Mouse (Mus musculus): ENCODE results near the gene Rel. TPM values are rescaled to one million over a fixed set of nuclear protein-coding genes. Genes with fewer than 3 reads are reported as not detected.
A peak's percentile ranks its signal among the peaks of the same experiment; 100 is the strongest.
"Not testable (repeated sequence)": the region's sequence is repeated elsewhere in the genome, so short reads cannot be mapped to it uniquely, and the experiment has no call there.

Gene Rel
- polyA plus RNA-seq, 1 experiment from 2014 or later = 5.6 TPM

DNA sequence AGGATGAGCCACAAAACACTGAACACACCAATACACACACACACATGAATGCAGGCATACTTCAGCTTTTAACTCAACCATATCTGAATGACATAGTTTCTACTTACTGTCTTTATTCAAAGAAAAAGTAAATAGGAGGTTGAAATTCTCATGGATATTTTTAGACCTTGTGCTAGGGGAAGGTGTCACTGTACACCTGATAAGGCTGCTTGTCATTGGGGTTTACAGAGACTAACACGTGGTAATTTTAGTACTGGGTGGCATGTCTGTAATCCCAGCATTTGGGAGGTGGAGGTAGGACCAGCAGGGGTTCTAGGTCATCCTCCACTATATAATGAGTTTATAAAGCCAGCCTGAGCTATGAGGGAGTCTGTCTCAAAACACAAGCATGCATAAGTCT lies 1.7 kb upstream of the Rel start:
- ChIA-PET POLR2A (no interaction called here), CTCF (interaction anchor here (1.6 kb wide), 1 partner anchor 19 kb away, joined by 3 read pairs; no protein-coding TSS in a partner anchor)
- in situ Hi-C loops (cut with MboI; ENCODE audit: low pct_unique_long_range_greater_than_20kb) = loop anchor here (25.0 kb wide), 1 partner anchor 785 kb away; the partner anchor contains the start of genes Cct4, Commd1 and Gm28048
- no peak for ATAC-seq
- no peak for DNase-seq (ENCODE audit: low read depth, low spot score)
- H3K27me3 ChIP-seq = no peaks in the 10 kb centered on the region
- no peak for TF ChIP-seq CTCF (IDR thresholded peaks at IDR 0.05)

DNA sequence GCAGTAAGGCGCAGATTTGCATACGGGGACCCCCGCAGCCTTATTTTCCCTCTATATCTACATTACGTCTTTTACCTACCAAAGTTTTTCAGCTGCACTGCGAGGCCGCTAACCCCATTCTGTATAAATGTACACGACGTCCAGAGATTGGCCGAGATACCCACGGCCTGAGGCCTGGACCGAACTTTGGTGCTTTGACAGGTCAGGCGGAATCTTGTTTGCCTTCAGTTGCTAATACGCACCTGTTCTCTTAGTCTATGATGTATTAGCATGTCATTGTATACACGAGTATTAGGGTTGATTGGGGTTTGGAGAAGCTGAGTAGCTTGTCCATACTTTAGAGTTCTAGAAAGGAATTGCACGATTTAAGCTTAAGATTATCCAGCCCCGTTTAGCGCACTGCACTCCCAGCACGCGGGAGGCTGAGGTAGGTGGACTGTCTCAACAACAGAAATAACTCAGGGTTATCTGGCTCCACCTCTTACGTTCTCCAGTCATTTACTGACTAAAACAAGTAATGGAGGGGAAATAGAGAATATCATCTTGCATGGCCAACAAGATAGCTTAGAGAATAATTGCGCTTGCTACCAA lies 832 bp upstream of the Rel start:
- ATAC-seq = peak; percentile 12
- no peak for TF ChIP-seq CTCF (IDR thresholded peaks at IDR 0.05)
- ChIA-PET POLR2A (no interaction called here), CTCF (interaction anchor here (1.6 kb wide), 1 partner anchor 20 kb away, joined by 3 read pairs; no protein-coding TSS in a partner anchor)
- no peaks in the 10 kb centered on the region for H3K27me3 ChIP-seq
- no peak for DNase-seq (ENCODE audit: low read depth, low spot score)
- in situ Hi-C loops (cut with MboI; ENCODE audit: low pct_unique_long_range_greater_than_20kb) = loop anchor here (25.0 kb wide), 1 partner anchor 784 kb away; the partner anchor contains the start of genes Cct4, Commd1 and Gm28048

DNA sequence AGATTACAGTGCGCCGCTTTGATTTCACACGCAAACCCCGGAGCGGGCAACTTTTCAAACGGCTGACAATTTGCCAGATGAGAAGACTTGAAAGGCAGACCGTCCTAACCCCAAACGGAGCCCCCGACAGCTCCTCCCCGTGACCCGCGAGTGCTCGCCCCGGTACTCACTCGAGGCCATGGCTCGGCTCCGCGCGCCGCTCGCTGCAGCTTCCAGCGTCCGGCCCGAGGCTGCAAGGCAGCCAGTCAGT lies 335 bp downstream of the Rel start:
- DNase-seq (ENCODE audit: low read depth, low spot score) (no peak), ATAC-seq (peak; percentile 1)
- CTCF ChIA-PET = interaction anchor here (1.1 to 1.4 kb wide), 2 partner anchors 92 to 113 kb away, joined by 3 to 5 read pairs; no protein-coding TSS in a partner anchor
- POLR2A ChIA-PET = interaction anchor here (1.2 kb wide), 1 partner anchor 105 kb away, joined by 3 read pairs; the partner anchor contains the start of genes Pex13 and Pus10
- in situ Hi-C loops (cut with MboI; ENCODE audit: low pct_unique_long_range_greater_than_20kb) = loop anchor here (25.0 kb wide), 1 partner anchor 783 kb away; the partner anchor contains the start of genes Cct4, Commd1 and Gm28048
- no peak for TF ChIP-seq CTCF (IDR thresholded peaks at IDR 0.05)
- H3K27me3 ChIP-seq = no peaks in the 10 kb centered on the region

DNA sequence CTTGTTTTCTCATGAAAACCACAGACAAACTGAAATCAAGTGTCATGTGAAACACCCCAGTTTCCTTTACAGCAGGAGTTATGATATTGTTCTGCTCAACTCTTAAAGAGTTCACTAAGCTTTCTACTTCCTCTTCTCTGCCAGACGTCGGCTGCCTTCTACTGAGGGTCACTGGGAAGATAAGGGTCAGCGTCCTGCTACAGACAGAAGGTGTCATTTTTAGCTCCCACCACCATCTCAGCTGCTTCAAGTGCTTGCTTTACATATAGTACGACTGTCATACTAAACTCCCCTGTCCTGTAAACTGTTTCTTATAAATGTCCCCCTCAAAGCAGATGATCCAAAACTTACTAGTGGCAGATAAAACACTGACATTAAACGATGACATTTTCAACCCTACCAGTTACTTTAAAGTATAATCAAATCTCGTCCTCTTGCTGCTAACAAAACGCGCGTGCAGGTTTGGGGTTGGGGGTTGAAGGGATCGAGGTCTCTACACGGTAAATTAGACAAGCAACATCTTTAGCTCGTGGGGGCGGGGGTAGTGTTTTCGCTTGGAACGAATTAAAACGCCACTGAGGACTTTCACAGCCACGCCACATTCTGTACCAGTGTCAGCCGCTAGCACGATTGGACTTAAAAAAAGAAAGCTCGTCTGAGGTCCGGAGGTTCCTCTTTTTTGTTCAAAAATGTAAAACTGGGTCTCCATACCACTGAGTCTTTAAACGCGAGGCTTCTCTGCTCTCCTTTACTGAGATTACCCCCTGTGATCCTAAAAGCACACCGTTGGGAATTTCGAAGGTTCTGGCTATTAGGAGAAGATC lies 872 bp downstream of the Rel start:
- peak; percentile 2 for DNase-seq (ENCODE audit: low read depth, low spot score)

DNA sequence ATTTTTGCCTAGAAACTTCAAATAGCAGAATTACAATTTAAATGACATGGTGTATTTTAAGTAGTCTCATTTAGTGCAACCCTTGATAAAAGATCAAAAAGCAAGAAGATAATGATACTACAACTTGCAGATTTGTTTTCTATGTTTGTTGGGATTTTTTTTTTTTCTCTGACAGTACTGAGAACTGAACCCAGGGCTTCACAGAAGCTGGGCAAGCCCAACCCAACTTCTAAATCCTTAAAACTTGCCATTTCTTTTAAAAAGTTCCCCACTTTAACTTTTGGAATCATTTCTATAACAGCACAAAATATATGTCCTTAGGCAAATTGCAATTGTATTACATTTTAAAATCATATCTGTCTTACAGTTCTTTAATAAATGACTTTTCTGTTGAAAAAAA lies 1.7 kb downstream of the Rel start:
- ATAC-seq = no peak
- in situ Hi-C loops (cut with MboI; ENCODE audit: low pct_unique_long_range_greater_than_20kb) = loop anchor here (5.0 to 25.0 kb wide), 2 partner anchors 98 to 782 kb away; partner anchors contain the start of genes Cct4, Commd1 and Gm28048

More for the DNA sequence above, 872 bp downstream of the Rel start:
- ChIA-PET CTCF (interaction anchor here (1.1 to 1.4 kb wide), 2 partner anchors 91 to 113 kb away, joined by 3 to 5 read pairs; no protein-coding TSS in a partner anchor), POLR2A (interaction anchor here (1.2 kb wide), 1 partner anchor 105 kb away, joined by 3 read pairs; the partner anchor contains the start of genes Pex13 and Pus10)
- ATAC-seq = no peak
- no peak for TF ChIP-seq CTCF (IDR thresholded peaks at IDR 0.05)
- H3K27me3 ChIP-seq = no peaks in the 10 kb centered on the region
- in situ Hi-C loops (cut with MboI; ENCODE audit: low pct_unique_long_range_greater_than_20kb) = loop anchor here (5.0 to 25.0 kb wide), 2 partner anchors 97 to 783 kb away; partner anchors contain the start of genes Cct4, Commd1 and Gm28048

DNA sequence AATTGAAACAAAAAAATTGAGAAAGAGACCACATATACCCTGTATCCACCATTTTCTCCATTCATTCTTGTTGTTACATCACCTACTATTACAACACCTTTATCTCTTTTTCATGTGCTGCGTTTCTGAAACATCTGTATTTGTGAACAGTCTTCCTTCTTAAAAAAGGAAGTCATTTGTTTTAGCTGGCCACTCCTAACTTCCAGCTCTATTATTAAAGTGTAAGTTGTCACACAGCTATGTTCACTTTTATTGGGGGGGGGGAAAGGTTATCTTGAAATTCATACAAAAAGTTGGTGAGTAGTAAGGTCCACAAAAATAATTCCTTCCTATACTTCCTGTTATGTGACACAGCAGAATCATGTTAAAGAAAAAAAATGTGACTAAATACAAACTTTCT lies 2.8 kb downstream of the Rel start:
- DNase-seq (ENCODE audit: low read depth, low spot score) = no peak
- no peak for TF ChIP-seq CTCF (IDR thresholded peaks at IDR 0.05)
- POLR2A ChIA-PET = interaction anchor here (0.6 kb wide), 2 partner anchors 11 to 22 kb away, joined by 4 read pairs; no protein-coding TSS in a partner anchor
- H3K27me3 ChIP-seq = no peaks in the 10 kb centered on the region
- ATAC-seq = no peak
- CTCF ChIA-PET = no interaction called here
- in situ Hi-C loops (cut with MboI; ENCODE audit: low pct_unique_long_range_greater_than_20kb) = loop anchor here (5.0 to 25.0 kb wide), 2 partner anchors 99 to 781 kb away; partner anchors contain the start of genes Cct4, Commd1 and Gm28048

More for the DNA sequence above, 1.7 kb downstream of the Rel start:
- no peak for TF ChIP-seq CTCF (IDR thresholded peaks at IDR 0.05)
- POLR2A ChIA-PET = interaction anchor here (1.2 kb wide), 1 partner anchor 104 kb away, joined by 3 read pairs; the partner anchor contains the start of genes Pex13 and Pus10
- H3K27me3 ChIP-seq = no peaks in the 10 kb centered on the region
- CTCF ChIA-PET = no interaction called here
- no peak for DNase-seq (ENCODE audit: low read depth, low spot score)

DNA sequence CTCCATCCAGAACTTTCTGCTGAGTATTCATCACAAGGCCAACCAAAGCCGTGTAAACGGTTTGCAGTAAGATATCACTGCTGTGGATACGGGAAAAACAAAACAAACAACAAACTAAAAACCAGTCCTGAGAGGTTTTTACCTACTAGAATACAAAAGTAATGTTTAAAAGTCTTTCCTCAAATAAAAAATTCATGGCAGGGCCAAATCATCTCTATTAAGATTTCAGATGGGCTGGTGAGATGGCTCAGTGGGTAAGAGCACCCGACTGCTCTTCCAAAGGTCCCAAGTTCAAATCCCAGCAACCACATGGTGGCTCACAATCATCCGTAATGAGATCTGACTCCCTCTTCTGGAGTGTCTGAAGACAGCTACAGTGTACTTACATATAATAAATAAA lies 3.4 kb downstream of the Rel start:
- DNase-seq (ENCODE audit: low read depth, low spot score); ATAC-seq; H3K27me3 ChIP-seq; CTCF ChIA-PET: not testable (repeated sequence)
- POLR2A ChIA-PET = interaction anchor here (0.6 kb wide), 2 partner anchors 11 to 21 kb away, joined by 4 read pairs; no protein-coding TSS in a partner anchor
- in situ Hi-C loops (cut with MboI; ENCODE audit: low pct_unique_long_range_greater_than_20kb) = loop anchor here (5.0 to 25.0 kb wide), 2 partner anchors 100 to 780 kb away; partner anchors contain the start of genes Cct4, Commd1 and Gm28048

DNA sequence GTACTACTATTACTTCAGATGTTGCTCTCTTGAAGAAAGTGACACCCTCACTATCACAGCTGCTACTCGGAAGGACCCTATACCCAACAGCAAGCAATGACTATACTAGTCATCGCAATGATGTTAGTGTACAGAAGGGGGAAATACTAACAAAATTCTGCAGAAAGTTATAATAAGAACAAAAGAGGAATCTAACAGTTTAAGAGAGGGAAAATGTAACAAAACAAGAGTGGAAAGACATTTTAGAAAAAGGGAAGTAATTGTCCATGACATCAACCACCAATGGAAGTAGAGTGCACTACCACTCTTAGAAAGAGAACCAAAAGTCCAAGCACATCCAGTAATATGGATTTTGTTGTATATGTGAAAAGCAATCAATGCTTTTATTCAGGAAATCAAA lies 8.1 kb downstream of the Rel start:
- ATAC-seq (no peak), DNase-seq (ENCODE audit: low read depth, low spot score) (no peak)
- no peak for TF ChIP-seq CTCF (IDR thresholded peaks at IDR 0.05)
- H3K27me3 ChIP-seq = no peaks in the 10 kb centered on the region
- in situ Hi-C loops (cut with MboI; ENCODE audit: low pct_unique_long_range_greater_than_20kb) = loop anchor here (25.0 kb wide), 1 partner anchor 775 kb away; the partner anchor contains the start of genes Cct4, Commd1 and Gm28048
- POLR2A ChIA-PET = interaction anchor here (0.6 kb wide), 1 partner anchor 86 kb away, joined by 3 read pairs; no protein-coding TSS in a partner anchor
- CTCF ChIA-PET = no interaction called here

DNA sequence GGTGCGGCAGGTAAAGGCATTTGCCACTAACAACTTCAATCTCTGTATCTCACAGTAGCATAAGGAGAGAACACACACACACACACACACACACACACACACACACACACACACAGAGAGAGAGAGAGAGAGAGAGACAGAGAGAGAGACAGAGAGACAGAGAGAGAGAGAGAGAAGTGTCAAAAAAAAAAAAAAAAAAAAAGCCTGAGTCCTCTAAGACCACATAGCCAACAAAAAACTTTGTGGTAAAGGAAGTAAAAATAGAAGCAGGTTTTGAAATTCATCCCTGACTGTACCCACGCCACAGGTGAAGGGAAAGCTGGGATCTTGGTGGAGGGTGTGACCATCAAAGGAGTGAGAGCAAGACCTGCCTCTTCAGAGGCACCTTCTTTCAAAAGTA lies 12.6 kb downstream of the Rel start:
- POLR2A ChIA-PET = no interaction called here
- in situ Hi-C loops (cut with MboI; ENCODE audit: low pct_unique_long_range_greater_than_20kb) = loop anchor here (25.0 kb wide), 1 partner anchor 771 kb away; the partner anchor contains the start of genes Cct4, Commd1 and Gm28048
- no peak for DNase-seq (ENCODE audit: low read depth, low spot score)
- H3K27me3 ChIP-seq = no peaks in the 10 kb centered on the region
- ATAC-seq = no peak
- CTCF ChIA-PET = no interaction called here
- no peak for TF ChIP-seq CTCF (IDR thresholded peaks at IDR 0.05)

DNA sequence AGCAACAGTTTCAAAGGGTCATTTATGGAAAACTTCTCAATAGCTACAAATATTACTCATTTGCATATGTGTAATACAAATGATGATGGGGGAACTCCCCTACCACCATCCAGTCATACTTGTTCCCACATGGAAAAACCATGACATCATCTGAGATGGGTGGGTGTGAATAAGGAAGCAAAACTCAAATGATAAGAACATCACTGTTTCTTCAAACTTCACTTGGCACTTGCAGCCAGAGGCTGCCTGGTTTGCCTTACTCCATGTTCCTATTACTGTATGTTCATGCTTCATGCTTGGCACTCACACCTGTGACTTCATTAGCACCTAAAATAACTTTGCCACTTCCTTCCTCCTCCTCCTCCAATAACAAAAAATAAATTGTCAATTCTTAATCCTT lies 16.4 kb downstream of the Rel start:
- ATAC-seq = no peak
- ChIA-PET POLR2A (no interaction called here), CTCF (interaction anchor here (2.5 kb wide), 1 partner anchor 18 kb away, joined by 6 read pairs; no protein-coding TSS in a partner anchor)
- H3K27me3 ChIP-seq = no peaks in the 10 kb centered on the region
- no peak for DNase-seq (ENCODE audit: low read depth, low spot score)
- TF ChIP-seq CTCF (IDR thresholded peaks at IDR 0.05) = no peak
- in situ Hi-C loops (cut with MboI; ENCODE audit: low pct_unique_long_range_greater_than_20kb) = loop anchor here (25.0 kb wide), 1 partner anchor 767 kb away; the partner anchor contains the start of genes Cct4, Commd1 and Gm28048

Measured in Patski (cell line).